Mouse (Mus musculus) 3T3-L1 (cell line): ENCODE results near the gene Cdkn2a.

Experiments
- DNase-seq: peaks from one replicate; pipeline ENCODE4 v3.0.0-alpha.2; 2015; ENCODE audit warnings: low read depth, low spot score

The Cdkn2a gene

DNA sequence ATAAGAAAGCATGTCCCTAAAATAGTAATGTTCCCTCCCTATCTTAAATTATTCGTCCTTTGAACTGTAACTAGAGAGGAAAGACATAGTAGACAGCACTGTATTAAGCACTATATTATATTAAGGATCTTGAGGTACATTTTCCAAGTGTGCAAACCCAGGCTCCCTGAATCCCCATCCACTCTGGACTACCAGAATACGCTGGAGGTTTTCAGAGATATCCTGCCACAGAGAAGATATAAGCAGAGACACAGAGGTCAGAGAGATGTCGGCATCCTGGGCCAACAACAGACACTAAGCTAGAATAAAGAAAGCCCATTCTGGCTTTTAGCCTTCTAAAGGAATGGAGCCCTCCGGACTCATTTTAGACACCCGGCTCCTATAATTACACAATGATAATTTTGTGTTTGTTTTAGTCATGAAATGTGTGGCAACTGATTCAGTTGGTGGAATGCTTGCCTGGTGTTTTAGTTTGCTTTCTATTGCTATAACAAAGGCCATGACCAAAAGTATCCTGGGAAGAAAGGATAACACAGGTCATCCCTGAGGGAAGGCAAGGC lies 17.0 kb downstream of the Cdkn2a start:
- no peak for DNase-seq

- DNase-seq, result no peak
Observed at GRCm38 (mm10) chr4:89276669-89277219, 17.7 kb downstream of the Cdkn2a start.

GRCm38 (mm10) chr4:89275811-89276584 lies 18.5 kb downstream of the Cdkn2a start:
- DNase-seq, result no peak

DNA sequence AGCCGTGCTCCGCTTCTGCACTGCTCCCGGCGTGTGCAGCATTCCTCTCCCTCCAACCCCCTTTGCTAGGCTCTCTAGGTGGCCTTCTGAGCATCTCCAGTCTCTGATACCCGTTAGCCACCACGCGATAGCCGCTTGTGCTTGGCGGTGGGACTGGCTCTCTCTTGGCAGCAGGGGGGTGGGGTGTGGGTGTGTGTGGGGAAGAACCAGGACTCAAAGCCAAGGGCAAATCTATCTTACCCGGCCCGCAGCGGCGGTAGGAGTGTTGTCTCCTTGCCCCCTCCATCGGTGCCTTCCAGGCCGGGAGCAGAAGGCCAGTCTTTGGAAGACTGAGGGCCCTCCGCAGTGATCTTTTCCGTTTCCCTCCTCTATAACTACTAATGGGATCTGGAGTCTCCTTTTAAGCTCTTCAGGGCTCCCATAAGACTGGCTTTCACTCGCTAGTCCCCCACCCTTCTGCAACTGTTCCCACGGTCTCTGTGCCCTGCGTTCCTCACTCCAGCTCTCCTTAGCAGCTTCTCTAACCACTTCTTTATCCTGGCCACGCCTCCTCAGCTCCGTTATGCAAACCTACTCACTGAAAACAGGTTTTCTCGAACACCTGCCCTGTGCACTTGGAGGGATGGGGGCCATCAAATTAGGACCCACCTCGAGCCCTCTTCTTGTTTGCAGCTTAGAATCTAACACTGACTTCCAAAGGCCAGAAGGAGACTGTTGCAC lies 19.5 kb downstream of the Cdkn2a start:
- no peak for DNase-seq

DNA sequence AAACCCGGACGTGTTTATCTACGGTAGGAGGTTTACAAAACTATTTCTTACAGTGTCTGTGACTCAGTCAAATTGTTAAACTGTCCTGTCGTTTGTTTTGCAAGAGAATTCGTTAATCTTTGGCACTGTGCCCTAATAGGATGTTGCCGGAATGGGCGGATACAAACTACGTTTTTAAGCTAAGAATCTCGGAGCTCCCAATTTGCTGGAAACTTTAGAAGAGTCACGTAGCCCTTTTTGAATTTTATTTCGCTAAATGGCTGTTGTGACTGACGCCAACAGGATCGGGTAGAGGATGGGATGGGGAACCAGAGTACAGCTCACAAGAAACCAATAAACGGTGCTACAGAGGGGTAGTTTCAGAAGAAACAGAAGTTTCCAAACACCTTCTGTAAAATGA lies 20.4 kb downstream of the Cdkn2a start:
- DNase-seq, result no peak

DNA sequence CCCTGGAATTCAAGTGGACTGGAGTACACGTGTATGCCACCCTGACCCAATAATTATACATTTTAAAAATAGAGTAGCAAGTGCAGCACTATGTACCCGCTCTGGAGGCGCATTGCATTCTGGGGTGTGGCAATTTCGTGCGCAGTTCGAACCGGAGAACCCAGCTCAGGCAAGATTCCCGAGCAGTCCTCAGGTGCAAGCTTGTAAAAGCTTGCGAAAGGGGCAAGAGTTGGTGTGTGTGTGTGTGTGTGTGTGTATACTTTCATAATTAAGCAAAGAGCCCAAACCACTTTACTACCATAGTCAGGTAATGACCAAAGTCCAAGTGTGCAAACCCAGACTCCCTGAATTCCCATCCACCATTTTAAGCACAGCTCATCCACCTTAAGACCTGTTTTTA lies 20.9 kb downstream of the Cdkn2a start:
- DNase-seq, result no peak

DNA sequence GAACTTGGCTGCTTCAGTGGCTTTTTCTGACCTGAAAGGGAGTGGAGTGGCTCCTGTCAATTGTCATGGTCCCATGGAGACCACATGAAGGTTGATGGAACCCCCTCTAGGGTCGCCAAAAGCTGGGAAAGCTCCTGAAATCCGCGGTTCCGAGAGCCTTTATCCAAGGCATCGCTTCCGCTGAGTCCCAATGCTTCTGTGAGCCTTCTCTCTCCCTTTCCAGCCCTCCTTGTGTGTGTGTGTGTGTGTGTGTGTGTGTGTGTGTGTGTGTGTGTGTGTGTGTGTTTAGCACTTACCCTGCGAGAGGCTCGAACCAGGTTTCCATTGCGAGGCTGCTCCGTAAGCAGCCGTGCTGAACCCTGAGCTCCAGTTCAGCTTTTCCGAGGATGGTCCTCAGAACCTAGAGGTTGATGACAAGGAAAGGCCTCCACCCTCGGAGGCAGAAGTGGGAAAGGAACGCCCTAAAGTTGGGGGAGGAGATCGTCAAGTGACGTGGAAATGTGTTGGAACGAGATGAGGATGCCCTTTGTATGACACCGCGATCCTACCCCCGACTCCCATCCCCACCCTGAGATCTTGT lies 21.4 kb downstream of the Cdkn2a start:
- DNase-seq, result no peak

DNA sequence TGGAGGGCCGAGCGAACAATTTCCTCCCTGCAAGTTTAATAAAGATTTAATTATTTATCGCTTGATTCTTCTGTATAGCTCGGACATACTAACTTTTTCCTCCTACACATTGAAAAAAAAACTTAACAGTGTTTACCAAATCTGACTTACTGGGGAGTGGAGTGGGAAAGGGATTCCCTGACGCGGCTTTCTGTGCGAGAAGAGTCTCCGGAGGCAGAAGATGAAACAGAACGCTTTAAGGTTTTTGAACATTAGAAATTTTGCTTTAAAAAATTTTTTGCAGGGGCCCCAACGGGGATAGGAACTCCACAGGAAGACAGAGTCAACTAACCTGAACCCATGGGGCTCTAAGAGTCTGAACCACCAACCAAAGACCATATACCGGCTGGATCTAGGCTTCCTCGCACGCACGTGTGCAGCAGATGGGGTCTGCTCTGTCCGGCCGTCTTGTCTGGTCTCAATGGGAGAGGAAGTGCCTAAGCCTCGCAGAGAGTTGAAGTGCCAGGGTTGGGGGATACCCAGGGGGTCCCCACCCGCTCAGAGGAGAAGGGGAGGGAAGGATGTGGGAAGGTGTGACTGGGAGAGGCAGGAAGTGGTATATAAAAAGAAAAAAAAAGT lies 22.2 kb downstream of the Cdkn2a start:
- no peak for DNase-seq

- DNase-seq, result peak; percentile 82
Observed at GRCm38 (mm10) chr4:89257768-89258167, 36.7 kb downstream of the Cdkn2a start.

DNA sequence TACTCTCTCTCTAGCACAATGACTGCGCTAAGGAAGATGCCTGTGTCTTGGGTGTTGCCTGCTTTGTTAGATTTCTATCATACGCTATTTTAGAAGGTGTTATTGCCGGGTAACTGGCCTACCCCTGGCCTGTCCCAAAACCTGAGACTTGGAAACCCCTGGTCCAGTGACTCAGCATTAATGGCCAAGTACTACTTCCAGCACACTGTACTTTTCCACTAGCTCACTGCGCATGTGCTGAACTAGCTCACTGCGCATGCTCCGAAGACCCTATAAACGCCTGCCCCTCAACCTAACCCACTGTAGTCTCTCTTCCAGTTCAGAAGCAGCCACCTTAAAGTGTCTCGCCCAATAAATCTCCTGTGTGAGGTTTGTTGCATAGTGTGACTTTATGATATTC lies 60.0 kb downstream of the Cdkn2a start:
- no peak for DNase-seq
